ENCODE assay signal across 9 mouse cellular contexts in genomic region chr12:117761698-117762097, GRCm38 (mm10). TPM values are rescaled to one million over a fixed set of nuclear protein-coding genes. Genes with fewer than 3 reads are reported as not detected.
DNase-seq lines count a peak whose midpoint lies in the region; ATAC-seq and TF ChIP-seq lines count a peak whose summit lies in the region.
"Had no signal": no experiment of that assay in that cellular context is flagged by ENCODE, and none has a peak within 500 bp of the region (broad histone marks: within the 10 kb centered on the region; RNA-seq: fewer than 3 reads in every experiment).

No protein-coding gene starts in this region.

- H3K4me2 ChIP-seq in kidney, postnatal 0 days (ENCODE audit: low read length) = no peak overlapping the region
- no peak overlapping the region for H3K4me2 ChIP-seq in midbrain, embryonic 15.5 days
- H3K4me2 ChIP-seq: limb, embryonic 15.5 days had no signal

- TF ChIP-seq CTCF in kidney, postnatal 0 days (IDR thresholded peaks at IDR 0.05; ENCODE audit: low read depth) = no peak

- peak; percentile 26 for DNase-seq in heart, postnatal 4 days
- no peak for DNase-seq in heart, adult 18-20 months
- peak; percentile 20 for DNase-seq in brain, embryonic 18.5 days (ENCODE audit: low read depth, low spot score)
- DNase-seq in kidney, postnatal 0 days (ENCODE audit: low spot score) = peak; percentile 74
- DNase-seq in ovary, postnatal 14 days (ENCODE audit: low spot score) = no peak
- no peak for DNase-seq in cerebellum, postnatal 14 days
- DNase-seq in adrenal gland, adult 8-10 months = no peak

- H3K9me3 ChIP-seq in kidney, postnatal 0 days (replicated peaks; ENCODE audit: low read length) = no peaks in the 10 kb centered on the region
- no peaks in the 10 kb centered on the region for H3K9me3 ChIP-seq in midbrain, embryonic 15.5 days
- H3K9me3 ChIP-seq: limb, embryonic 15.5 days had no signal

- WGBS in kidney, postnatal 0 days = 0% methylated on average over 1 of the region's 1 CpGs
- 31% methylated on average over 1 of the region's 1 CpGs for WGBS in midbrain, embryonic 15.5 days

- ATAC-seq in kidney, postnatal 0 days (replicated peaks; ENCODE audit: low FRiP score, low read depth) = peak; percentile 64
- ATAC-seq in midbrain, embryonic 15.5 days (replicated peaks) = peak; percentile 75

- no peaks in the 10 kb centered on the region for H3K27me3 ChIP-seq in kidney, postnatal 0 days (ENCODE audit: insufficient read depth, low read length)
- no peaks in the 10 kb centered on the region for H3K27me3 ChIP-seq in midbrain, embryonic 15.5 days (replicated peaks)
- H3K27me3 ChIP-seq: limb, embryonic 15.5 days had no signal

- H3K4me3 ChIP-seq in kidney, postnatal 0 days (replicated peaks; ENCODE audit: low read depth, low read length) = no peak overlapping the region
- no peak overlapping the region for H3K4me3 ChIP-seq in midbrain, embryonic 15.5 days
- H3K4me3 ChIP-seq: limb, embryonic 15.5 days had no signal

- no peak overlapping the region for H3K27ac ChIP-seq in kidney, postnatal 0 days
- no peak overlapping the region for H3K27ac ChIP-seq in midbrain, embryonic 15.5 days
- H3K27ac ChIP-seq: limb, embryonic 15.5 days had no signal

- H3K36me3 ChIP-seq in kidney, postnatal 0 days (ENCODE audit: insufficient read depth, low read length) = no peaks in the 10 kb centered on the region
- no peaks in the 10 kb centered on the region for H3K36me3 ChIP-seq in midbrain, embryonic 15.5 days (replicated peaks)
- H3K36me3 ChIP-seq: limb, embryonic 15.5 days had no signal

- no peaks in the 10 kb centered on the region for H3K4me1 ChIP-seq in kidney, postnatal 0 days (replicated peaks; ENCODE audit: insufficient read depth, low read length)
- H3K4me1 ChIP-seq in midbrain, embryonic 15.5 days = peaks cover 9% of the 10 kb centered on the region; the same call in 1 of the 2 replicates
- H3K4me1 ChIP-seq: limb, embryonic 15.5 days had no signal

- no peak overlapping the region for H3K9ac ChIP-seq in kidney, postnatal 0 days (ENCODE audit: low read depth, low read length)
- H3K9ac ChIP-seq in midbrain, embryonic 15.5 days = no peak overlapping the region
- H3K9ac ChIP-seq: limb, embryonic 15.5 days had no signal

RNA-seq across cellular contexts. Expression of gene Cdca7l, which starts 42.4 kb away (rescaled TPM):
- 1 to 10 TPM; 6.5 to 7.3 TPM for total RNA-seq in heart, postnatal 4 days (2021)
- under 1 TPM; 0.22 to 0.33 TPM for total RNA-seq in heart, adult 18-20 months (2021)
- 34.8 and 41.4 TPM in 2 replicates for polyA plus RNA-seq in kidney, postnatal 0 days (2015; fragmentation: Nextera tagmentation; extraction: Ambion mirVana)
- polyA plus RNA-seq in midbrain, embryonic 15.5 days (2015; fragmentation: Nextera tagmentation; extraction: Ambion mirVana) = 3.4 and 4.1 TPM in 2 replicates
- 1 to 10 TPM; 1.2 to 2.5 (median 1.4) TPM for total RNA-seq in adrenal gland, adult 8-10 months (2022)

Comparison
In these comparisons a context has a peak if more than half of its experiments do, and no peak if none do; other contexts are left out.
1. DNase-seq: peak in heart, postnatal 4 days (single experiment), brain, embryonic 18.5 days (single experiment) and kidney, postnatal 0 days (single experiment); none in heart, adult 18-20 months (0 of 2), ovary, postnatal 14 days (single experiment), cerebellum, postnatal 14 days (0 of 2) and adrenal gland, adult 8-10 months (single experiment).